Mouse (Mus musculus): ENCODE results near the gene Dscam. TPM values are rescaled to one million over a fixed set of nuclear protein-coding genes. Genes with fewer than 3 reads are reported as not detected.

Dscam gene
- polyA plus RNA-seq, 1 experiment from 2014 or later: 0.24 TPM

GRCm38 (mm10) chr16:96654054-96654453 is 516.5 kb downstream of the Dscam start:
- H3K9me3 ChIP-seq: no peaks in the 10 kb centered on the region
- no peaks in the 10 kb centered on the region for H3K4me1 ChIP-seq
- no peaks in the 10 kb centered on the region for H3K36me3 ChIP-seq
- 91% methylated on average over 4 of the region's 4 CpGs for WGBS
- no peak overlapping the region for H3K9ac ChIP-seq
- H3K4me3 ChIP-seq (replicated peaks): no peak overlapping the region
- no peak overlapping the region for H3K4me2 ChIP-seq
- no peaks in the 10 kb centered on the region for H3K27me3 ChIP-seq (replicated peaks)
- H3K27ac ChIP-seq: no peak overlapping the region
- no peak for ATAC-seq (ENCODE audit: insufficient read depth, low FRiP score, low read depth)

DNA sequence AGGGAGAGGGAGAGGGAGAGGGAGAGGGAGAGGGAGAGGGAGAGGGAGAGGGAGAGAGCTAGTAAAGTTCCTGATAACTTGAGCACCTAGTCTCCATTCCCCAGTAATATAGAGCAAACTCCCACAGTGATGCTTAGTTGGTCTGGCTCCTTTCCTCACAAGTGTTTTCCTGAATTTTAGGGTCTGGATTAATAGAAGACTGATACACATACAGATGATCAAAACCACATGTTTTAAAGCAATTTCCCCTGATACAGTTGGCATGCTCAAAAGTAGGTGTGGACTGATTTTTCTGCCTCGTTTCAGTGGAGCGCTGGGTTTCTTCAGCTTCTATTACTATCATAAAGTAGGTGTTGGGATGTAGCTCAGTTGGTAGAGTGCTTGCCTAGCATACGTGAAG is 519.1 kb downstream of the Dscam start:
- Histone ChIP-seq H3K4me2 (no peak overlapping the region), H3K4me1 (no peaks in the 10 kb centered on the region), H3K27me3 (replicated peaks) (no peaks in the 10 kb centered on the region), H3K36me3 (no peaks in the 10 kb centered on the region), H3K9ac (no peak overlapping the region), H3K27ac (no peak overlapping the region), H3K9me3 (no peaks in the 10 kb centered on the region), H3K4me3 (replicated peaks) (no peak overlapping the region)
- WGBS: 82% methylated on average over 3 of the region's 3 CpGs
- no peak for ATAC-seq (ENCODE audit: insufficient read depth, low FRiP score, low read depth)

DNA sequence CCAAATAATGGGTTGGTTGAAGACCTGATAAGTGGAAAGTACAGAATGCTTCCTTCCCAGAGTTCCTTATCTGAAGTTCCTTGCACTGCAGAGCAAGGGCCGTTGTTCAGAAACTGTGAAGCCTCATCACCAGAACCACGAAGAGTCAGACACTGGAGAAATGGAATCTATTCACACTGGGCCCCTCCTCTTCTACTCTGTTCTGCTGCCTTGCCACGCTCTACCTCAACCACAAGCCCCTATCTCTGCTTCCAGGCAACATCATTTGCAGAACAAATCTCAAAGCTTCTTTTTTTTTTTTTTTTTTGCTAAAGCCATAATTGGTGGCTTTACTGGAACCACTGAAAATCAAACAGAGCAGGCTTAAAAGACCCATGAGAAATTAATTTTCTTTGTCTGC is 530.5 kb downstream of the Dscam start:
- Histone ChIP-seq H3K4me2 (no peak overlapping the region), H3K4me1 (no peaks in the 10 kb centered on the region), H3K27me3 (replicated peaks) (no peaks in the 10 kb centered on the region), H3K9ac (no peak overlapping the region), H3K36me3 (no peaks in the 10 kb centered on the region), H3K9me3 (no peaks in the 10 kb centered on the region), H3K4me3 (replicated peaks) (no peak overlapping the region), H3K27ac (no peak overlapping the region)
- 70% methylated on average over 3 of the region's 3 CpGs for WGBS
- ATAC-seq (ENCODE audit: insufficient read depth, low FRiP score, low read depth): no peak

GRCm38 (mm10) chr16:96635916-96636315 is 534.6 kb downstream of the Dscam start:
- no peak overlapping the region for H3K4me2 ChIP-seq
- ATAC-seq (ENCODE audit: insufficient read depth, low FRiP score, low read depth): no peak
- H3K27ac ChIP-seq: no peak overlapping the region
- no peaks in the 10 kb centered on the region for H3K27me3 ChIP-seq (replicated peaks)
- H3K4me3 ChIP-seq (replicated peaks): no peak overlapping the region
- H3K9ac ChIP-seq: no peak overlapping the region
- H3K4me1 ChIP-seq: no peaks in the 10 kb centered on the region
- no peaks in the 10 kb centered on the region for H3K36me3 ChIP-seq
- no peaks in the 10 kb centered on the region for H3K9me3 ChIP-seq
- WGBS: 64% methylated on average over 2 of the region's 2 CpGs

DNA sequence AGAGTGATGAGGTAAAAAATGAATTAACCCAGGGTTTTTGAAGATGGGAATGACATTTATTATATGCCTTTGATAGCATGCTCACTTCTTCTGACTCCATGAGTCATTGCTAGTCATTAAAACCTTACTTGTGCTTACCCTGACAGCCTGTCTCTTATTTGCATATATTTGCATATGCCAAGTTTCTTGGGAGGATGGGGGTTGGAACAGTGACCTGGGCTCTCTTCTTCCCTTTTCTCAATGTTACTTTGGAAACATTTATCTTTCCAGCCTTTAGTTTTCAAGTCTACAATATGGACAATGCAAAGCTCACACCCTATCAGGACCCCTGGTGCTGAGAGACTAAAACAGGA is 535.8 kb downstream of the Dscam start:
- H3K9me3 ChIP-seq: no peaks in the 10 kb centered on the region
- no peaks in the 10 kb centered on the region for H3K4me1 ChIP-seq
- H3K27me3 ChIP-seq (replicated peaks): no peaks in the 10 kb centered on the region
- no peak overlapping the region for H3K9ac ChIP-seq
- no peaks in the 10 kb centered on the region for H3K36me3 ChIP-seq
- ATAC-seq (ENCODE audit: insufficient read depth, low FRiP score, low read depth): no peak
- no peak overlapping the region for H3K4me2 ChIP-seq
- no peak overlapping the region for H3K27ac ChIP-seq
- H3K4me3 ChIP-seq (replicated peaks): no peak overlapping the region

- WGBS: 78% methylated on average over 4 of the region's 4 CpGs
- H3K9ac ChIP-seq: no peak overlapping the region
- H3K27me3 ChIP-seq (replicated peaks): no peaks in the 10 kb centered on the region
- H3K27ac ChIP-seq: no peak overlapping the region
- no peaks in the 10 kb centered on the region for H3K4me1 ChIP-seq
- no peak overlapping the region for H3K4me2 ChIP-seq
- no peaks in the 10 kb centered on the region for H3K36me3 ChIP-seq
- ATAC-seq (ENCODE audit: insufficient read depth, low FRiP score, low read depth): no peak
- H3K9me3 ChIP-seq: no peaks in the 10 kb centered on the region
- H3K4me3 ChIP-seq (replicated peaks): no peak overlapping the region
Measured at GRCm38 (mm10) chr16:96634097-96634790, 536.3 kb downstream of the Dscam start.

DNA sequence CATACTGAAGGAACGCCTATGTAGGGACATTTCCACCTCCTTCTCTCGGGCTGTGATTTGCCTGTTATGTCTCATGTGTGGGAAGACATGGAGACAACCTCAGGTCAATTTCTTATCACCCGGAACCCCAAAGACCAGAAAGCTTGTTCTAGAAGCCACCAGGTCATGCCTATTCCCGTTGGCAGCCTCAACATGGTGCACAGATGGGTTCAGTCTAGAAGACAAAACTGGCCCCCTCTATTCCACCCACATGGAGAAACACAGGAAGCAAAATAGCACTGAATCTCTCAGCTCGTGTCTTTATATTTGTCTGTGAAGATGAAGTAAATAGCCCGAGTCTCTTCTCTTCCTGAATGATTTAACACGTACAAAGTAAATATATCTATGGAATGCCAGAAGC is 540.3 kb downstream of the Dscam start:
- 72% methylated on average over 7 of the region's 7 CpGs for WGBS
- Histone ChIP-seq H3K9ac (no peak overlapping the region), H3K9me3 (no peaks in the 10 kb centered on the region), H3K27ac (no peak overlapping the region), H3K4me3 (replicated peaks) (no peak overlapping the region), H3K4me2 (no peak overlapping the region), H3K4me1 (no peaks in the 10 kb centered on the region), H3K36me3 (no peaks in the 10 kb centered on the region), H3K27me3 (replicated peaks) (no peaks in the 10 kb centered on the region)
- no peak for ATAC-seq (ENCODE audit: insufficient read depth, low FRiP score, low read depth)

DNA sequence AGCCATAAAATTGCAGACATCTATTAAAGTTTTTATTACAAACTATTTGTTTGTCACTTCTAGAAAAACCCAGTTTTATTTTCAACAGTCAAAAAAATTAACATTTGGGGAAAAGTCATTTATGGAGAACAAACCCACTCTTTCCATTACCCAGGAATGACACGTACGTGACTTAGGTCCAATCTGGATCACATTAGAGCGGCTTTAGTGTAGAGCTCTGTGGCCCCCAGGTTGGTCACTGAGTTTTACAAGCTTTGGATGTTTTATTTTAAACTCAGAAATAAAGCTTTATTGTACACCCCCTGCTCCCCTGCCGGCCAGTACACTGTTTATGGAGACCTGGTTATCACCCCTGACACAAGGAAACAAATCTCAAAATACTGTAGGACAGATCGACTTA is 540.9 kb downstream of the Dscam start:
- no peak overlapping the region for H3K27ac ChIP-seq
- no peaks in the 10 kb centered on the region for H3K9me3 ChIP-seq
- no peak overlapping the region for H3K4me2 ChIP-seq
- no peaks in the 10 kb centered on the region for H3K4me1 ChIP-seq
- no peak overlapping the region for H3K4me3 ChIP-seq (replicated peaks)
- no peak overlapping the region for H3K9ac ChIP-seq
- ATAC-seq (ENCODE audit: insufficient read depth, low FRiP score, low read depth): no peak
- 85% methylated on average over 5 of the region's 5 CpGs for WGBS
- H3K27me3 ChIP-seq (replicated peaks): no peaks in the 10 kb centered on the region
- no peaks in the 10 kb centered on the region for H3K36me3 ChIP-seq

- WGBS: 72% methylated on average over 4 of the region's 4 CpGs
- Histone ChIP-seq H3K27me3 (replicated peaks) (no peaks in the 10 kb centered on the region), H3K9me3 (no peaks in the 10 kb centered on the region), H3K9ac (no peak overlapping the region), H3K4me2 (no peak overlapping the region), H3K4me1 (no peaks in the 10 kb centered on the region), H3K27ac (no peak overlapping the region), H3K36me3 (no peaks in the 10 kb centered on the region), H3K4me3 (replicated peaks) (no peak overlapping the region)
- no peak for ATAC-seq (ENCODE audit: insufficient read depth, low FRiP score, low read depth)
Measured at GRCm38 (mm10) chr16:96625468-96625867, 545.1 kb downstream of the Dscam start.

DNA sequence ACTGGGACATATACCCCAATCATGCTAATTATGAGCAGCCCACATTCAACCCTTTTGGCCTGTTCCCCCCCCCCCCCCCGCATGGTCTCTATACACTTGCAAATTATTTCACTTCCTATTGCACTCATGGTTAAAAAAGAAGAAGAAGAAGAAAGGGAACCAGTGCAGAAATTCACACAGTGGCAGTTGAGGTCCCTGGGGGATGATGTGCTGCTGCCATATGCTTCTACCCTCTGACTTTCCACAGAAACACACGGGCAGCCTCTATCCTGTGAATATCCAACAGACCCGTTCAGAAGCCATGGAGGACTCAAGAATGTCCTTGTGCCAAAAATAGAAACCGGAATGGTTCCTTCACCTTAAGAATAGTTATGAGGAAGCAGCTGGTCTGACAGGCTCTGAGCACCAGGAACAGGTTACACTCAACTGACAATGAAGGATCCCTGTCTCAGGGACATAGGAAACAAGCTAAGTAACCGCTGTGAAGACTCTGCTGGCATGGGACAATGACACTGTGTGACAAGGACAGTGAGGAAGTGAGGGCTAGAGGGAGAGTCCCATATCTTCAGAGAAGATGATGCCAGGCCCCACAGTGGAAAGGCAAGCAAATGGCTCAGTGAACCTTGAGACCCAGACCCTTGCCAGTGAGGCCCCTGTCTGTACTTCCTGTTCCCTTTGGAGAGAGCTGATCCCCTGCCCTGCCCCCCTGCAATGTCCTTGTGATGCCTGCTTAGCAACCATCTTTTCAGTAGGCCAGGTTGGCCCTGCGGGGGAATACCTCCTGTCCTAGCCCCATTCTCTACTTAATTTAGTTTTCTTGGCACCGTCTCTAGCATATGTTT is 545.8 kb downstream of the Dscam start:
- Histone ChIP-seq H3K9me3 (no peaks in the 10 kb centered on the region), H3K27me3 (replicated peaks) (no peaks in the 10 kb centered on the region), H3K36me3 (no peaks in the 10 kb centered on the region), H3K27ac (no peak overlapping the region), H3K9ac (no peak overlapping the region), H3K4me2 (no peak overlapping the region), H3K4me1 (no peaks in the 10 kb centered on the region), H3K4me3 (replicated peaks) (no peak overlapping the region)
- ATAC-seq (ENCODE audit: insufficient read depth, low FRiP score, low read depth): no peak
- WGBS: 72% methylated on average over 7 of the region's 7 CpGs

- ATAC-seq (ENCODE audit: insufficient read depth, low FRiP score, low read depth): no peak
- H3K4me3 ChIP-seq (replicated peaks): no peak overlapping the region
- no peak overlapping the region for H3K9ac ChIP-seq
- H3K9me3 ChIP-seq: no peaks in the 10 kb centered on the region
- no peaks in the 10 kb centered on the region for H3K36me3 ChIP-seq
- no peak overlapping the region for H3K4me2 ChIP-seq
- no peaks in the 10 kb centered on the region for H3K4me1 ChIP-seq
- H3K27me3 ChIP-seq (replicated peaks): no peaks in the 10 kb centered on the region
- 84% methylated on average over 6 of the region's 6 CpGs for WGBS
- H3K27ac ChIP-seq: no peak overlapping the region
Measured at GRCm38 (mm10) chr16:96620861-96621260, 549.7 kb downstream of the Dscam start.

DNA sequence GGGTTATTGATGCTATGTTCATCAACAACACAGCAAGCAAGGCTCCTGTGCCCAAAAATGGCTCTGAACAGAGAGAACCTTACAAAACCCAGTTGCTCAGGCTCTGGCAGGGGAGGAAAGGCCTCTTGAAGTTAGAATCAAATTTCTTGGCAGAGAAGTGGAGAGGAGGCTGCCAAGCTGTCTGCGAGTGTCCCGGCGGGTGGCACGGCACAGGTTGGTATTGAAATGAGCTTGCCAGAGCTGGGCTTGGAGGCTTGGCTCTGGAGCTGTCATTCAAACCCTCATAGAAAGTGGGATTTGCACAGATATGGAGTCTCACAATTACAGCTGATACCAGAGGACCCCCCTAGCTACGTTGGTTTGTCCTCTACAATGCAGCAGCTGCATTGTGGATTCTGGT is 550.1 kb downstream of the Dscam start:
- Histone ChIP-seq H3K9me3 (no peaks in the 10 kb centered on the region), H3K27me3 (replicated peaks) (no peaks in the 10 kb centered on the region), H3K4me2 (no peak overlapping the region), H3K4me1 (no peaks in the 10 kb centered on the region), H3K4me3 (replicated peaks) (no peak overlapping the region), H3K9ac (no peak overlapping the region), H3K36me3 (no peaks in the 10 kb centered on the region), H3K27ac (no peak overlapping the region)
- WGBS: 69% methylated on average over 5 of the region's 5 CpGs
- no peak for ATAC-seq (ENCODE audit: insufficient read depth, low FRiP score, low read depth)

All from stomach, embryonic 15.5 days (tissue).